Mouse (Mus musculus) C2C12 (cell line): ENCODE results near the gene Nxph4. TPM values are rescaled to one million over a fixed set of nuclear protein-coding genes. Genes with fewer than 3 reads are reported as not detected.

Source experiments
- H3K27me3 ChIP-seq: one replicate; pipeline ENCODE4 v1.6.1; 2011; ENCODE audit not compliant: control insufficient read depth, insufficient read depth, insufficient read length
- H3K36me3 ChIP-seq: one replicate; pipeline ENCODE4 v1.6.1; 2011; ENCODE audit not compliant: control insufficient read depth, insufficient read depth
- H3K4me3 ChIP-seq: one replicate; pipeline ENCODE4 v1.5.1; 2011; ENCODE audit warnings: mild to moderate bottlenecking, control low read depth; ENCODE audit not compliant: poor library complexity, insufficient read depth, severe bottlenecking
- H3K79me2 ChIP-seq: one replicate; pipeline ENCODE4 v1.6.1; 2011; ENCODE audit not compliant: control insufficient read depth, insufficient read depth
- H3K79me3 ChIP-seq: one replicate; pipeline ENCODE4 v1.6.1; 2011; ENCODE audit warnings: low read depth, control low read depth
- H3ac ChIP-seq: one replicate; pipeline ENCODE3; 2011; ENCODE audit warnings: low read depth; ENCODE audit not compliant: control insufficient read depth, insufficient read length
- CEBPB ChIP-seq: IDR thresholded peaks from one replicate; pipeline ENCODE4 v1.6.1; 2011; ENCODE audit warnings: low read depth, mild to moderate bottlenecking, control low read depth, moderate library complexity
- CTCF ChIP-seq: IDR thresholded peaks from one replicate; pipeline ENCODE4 v1.5.1; 2011; ENCODE audit not compliant: control insufficient read depth, insufficient read depth, insufficient read length
- FOSL1 ChIP-seq: IDR thresholded peaks from one replicate; pipeline ENCODE4 v1.8.0; 2011; ENCODE audit warnings: mild to moderate bottlenecking, low read length; ENCODE audit not compliant: poor library complexity, insufficient read depth, severe bottlenecking
- MAX ChIP-seq: IDR thresholded peaks from one replicate; pipeline ENCODE4 v1.6.1; 2011; ENCODE audit warnings: mild to moderate bottlenecking, control low read depth
- MYOD1 ChIP-seq: IDR thresholded peaks from one replicate; pipeline ENCODE4 v1.6.1; 2011; ENCODE audit warnings: low read depth; ENCODE audit not compliant: control insufficient read depth, insufficient read length
- MYOG ChIP-seq: IDR thresholded peaks from one replicate; pipeline ENCODE4 v1.6.1; 2011; ENCODE audit not compliant: control insufficient read depth, insufficient read length; ENCODE audit errors: extremely low read depth
- USF1 ChIP-seq: IDR thresholded peaks from one replicate; pipeline ENCODE4 v1.6.1; 2011; ENCODE audit warnings: low read depth, mild to moderate bottlenecking, control low read depth, moderate library complexity
- polyA plus RNA-seq: library from polyadenylated mRNA; unstranded; fragments of >200 nt; fragmentation: generic; extraction: Trizol; gene quantifications from one replicate; pipeline ENCODE4 v1.2.1, GENCODE M21; 2012; ENCODE audit warnings: missing spikeins

Nxph4 gene
- polyA plus RNA-seq, 1 experiment, result 1.2 TPM

DNA sequence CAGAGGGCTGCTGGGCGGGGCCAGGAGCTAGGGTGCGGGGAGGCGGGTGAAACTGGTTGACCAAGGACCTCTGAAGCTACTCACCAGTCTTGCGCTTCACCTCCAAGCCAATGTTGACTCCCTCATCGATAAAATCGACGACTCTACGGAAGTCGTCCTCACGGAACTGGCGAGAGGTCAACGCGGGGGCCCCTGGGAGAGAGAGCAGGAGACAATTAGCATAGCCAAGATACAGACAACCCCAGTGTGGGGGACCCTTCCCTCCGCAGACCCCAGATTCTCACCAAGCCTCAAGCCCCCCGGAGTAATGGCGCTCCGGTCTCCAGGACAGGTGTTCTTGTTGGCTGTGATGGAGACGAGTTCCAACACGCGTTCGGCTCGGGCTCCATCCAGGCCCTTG lies 16.4 kb downstream of the Nxph4 start:
- Histone ChIP-seq H3ac (no peak overlapping the region), H3K36me3 (peaks cover 39% of the 10 kb centered on the region), H3K79me3 (peaks cover 23% of the 10 kb centered on the region), H3K27me3 (no peaks in the 10 kb centered on the region), H3K4me3 (no peak overlapping the region), H3K79me2 (peaks cover 32% of the 10 kb centered on the region)
- TF ChIP-seq CEBPB (no peak), MYOD1 (no peak), MYOG (no peak), FOSL1 (no peak)

DNA sequence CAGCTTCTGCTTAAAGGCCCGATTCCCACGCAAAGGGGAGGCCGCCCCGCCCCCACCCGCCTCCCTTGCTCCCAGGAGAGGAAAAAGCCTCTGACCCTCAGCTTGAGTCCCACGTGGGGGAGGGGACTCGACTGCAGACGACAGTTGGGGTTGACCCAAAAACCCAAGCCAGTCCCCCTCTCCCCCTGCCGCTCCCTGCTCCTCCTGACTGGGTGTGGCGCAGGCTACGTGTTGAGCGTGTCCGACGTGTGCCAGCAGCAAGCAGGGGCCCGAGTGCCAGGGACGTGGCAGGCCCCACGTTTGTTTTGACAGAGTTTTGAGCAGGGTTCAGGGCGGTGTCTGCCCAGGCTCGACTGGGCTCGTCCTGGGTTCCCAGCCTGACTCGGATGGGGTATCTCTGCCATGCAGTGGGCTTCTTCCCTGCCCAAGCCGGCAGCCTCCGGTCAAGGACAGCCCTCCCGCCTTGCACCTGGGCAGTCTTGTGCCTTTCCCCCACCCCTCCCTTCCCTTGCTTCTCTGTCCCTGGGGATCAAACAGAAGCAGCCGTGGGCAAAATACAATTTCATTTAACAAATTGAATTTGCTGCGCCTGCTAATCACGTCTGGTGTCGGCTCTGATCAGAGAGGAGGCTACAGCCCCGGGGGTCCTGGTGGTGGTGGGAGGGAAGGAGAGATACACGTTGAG lies 17.6 kb downstream of the Nxph4 start:
- no peaks in the 10 kb centered on the region for H3K27me3 ChIP-seq

DNA sequence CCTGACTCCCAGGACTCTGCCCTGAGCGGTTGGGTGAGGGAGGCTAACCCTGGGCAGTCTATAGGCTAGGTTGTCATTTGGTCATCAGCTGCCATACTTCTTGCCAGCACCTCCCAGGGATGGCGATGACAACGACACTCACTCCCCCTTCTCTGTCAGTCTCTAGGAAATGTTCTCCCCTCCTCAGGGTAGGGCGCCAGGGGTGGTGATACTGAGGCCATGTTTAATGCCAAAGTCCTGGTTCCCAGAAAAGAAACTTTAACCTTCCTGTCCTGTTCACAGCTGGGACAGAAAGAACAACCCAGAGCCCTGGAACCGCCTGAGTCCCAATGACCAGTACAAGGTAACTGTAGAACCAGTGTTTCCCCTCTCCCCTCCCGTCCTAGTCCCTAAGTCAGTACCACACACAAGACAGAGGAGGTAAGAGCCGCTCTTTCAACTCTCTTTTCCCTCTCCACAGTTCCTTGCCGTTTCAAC lies 18.3 kb downstream of the Nxph4 start:
- TF ChIP-seq USF1 (no peak), MYOD1 (no peak), MYOG (no peak), CEBPB (no peak), CTCF (no peak), FOSL1 (no peak)
- Histone ChIP-seq H3K4me3 (no peak overlapping the region), H3K79me2 (peaks cover 19% of the 10 kb centered on the region), H3K36me3 (peaks cover 39% of the 10 kb centered on the region), H3K27me3 (no peaks in the 10 kb centered on the region), H3ac (no peak overlapping the region), H3K79me3 (peaks cover 11% of the 10 kb centered on the region)

More for the DNA sequence above, 17.6 kb downstream of the Nxph4 start:
- H3K79me3 ChIP-seq, result peaks cover 18% of the 10 kb centered on the region
- no peak overlapping the region for H3ac ChIP-seq
- no peak overlapping the region for H3K4me3 ChIP-seq
- H3K36me3 ChIP-seq, result peaks cover 39% of the 10 kb centered on the region
- H3K79me2 ChIP-seq, result peaks cover 26% of the 10 kb centered on the region
- no peak for TF ChIP-seq MYOD1
- no peak for TF ChIP-seq MAX
- no peak for TF ChIP-seq USF1
- TF ChIP-seq MYOG, result no peak
- TF ChIP-seq CTCF, result no peak
- TF ChIP-seq FOSL1, result no peak
- TF ChIP-seq CEBPB, result no peak

DNA sequence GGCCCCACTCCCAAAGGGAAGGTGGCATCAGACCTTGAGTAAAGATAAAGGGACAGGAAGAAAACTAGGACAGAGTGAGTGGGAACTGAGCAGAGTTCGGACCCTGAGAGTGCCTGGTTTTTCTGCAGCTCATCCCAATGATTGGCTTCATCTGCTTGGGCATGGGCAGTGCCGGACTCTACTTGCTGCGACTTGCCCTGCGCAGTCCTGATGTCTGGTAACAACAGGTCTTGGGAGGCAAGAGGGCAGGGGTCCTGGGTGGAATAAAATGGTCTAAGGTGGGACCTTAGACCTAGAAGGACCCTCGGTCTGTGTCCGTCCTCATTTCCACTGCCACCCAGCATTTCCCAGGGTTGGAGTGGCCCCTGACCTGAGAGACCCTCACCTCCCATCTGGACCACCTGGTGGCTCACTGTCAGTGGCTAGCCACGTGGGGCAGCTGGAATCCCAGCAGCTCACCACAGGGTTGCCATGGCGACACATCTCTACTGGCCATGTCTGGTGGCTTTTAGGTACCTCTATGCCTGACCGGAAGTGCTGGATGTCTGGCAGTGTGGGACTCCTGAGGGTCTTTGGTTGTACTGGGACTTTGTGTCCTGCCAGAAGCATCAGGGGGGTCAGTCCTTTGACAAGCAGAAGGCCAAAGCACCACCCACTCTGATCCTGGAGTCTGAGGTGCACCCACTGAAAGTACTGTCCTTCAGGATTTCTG lies 18.9 kb downstream of the Nxph4 start:
- Histone ChIP-seq H3K79me2 (peaks cover 14% of the 10 kb centered on the region), H3K79me3 (peaks cover 5% of the 10 kb centered on the region), H3K36me3 (peaks cover 35% of the 10 kb centered on the region), H3K27me3 (no peaks in the 10 kb centered on the region), H3K4me3 (no peak overlapping the region), H3ac (no peak overlapping the region)
- TF ChIP-seq FOSL1, result no peak
- no peak for TF ChIP-seq USF1
- TF ChIP-seq MYOD1, result no peak
- no peak for TF ChIP-seq CTCF
- TF ChIP-seq MAX, result no peak
- TF ChIP-seq CEBPB, result no peak
- TF ChIP-seq MYOG, result no peak

DNA sequence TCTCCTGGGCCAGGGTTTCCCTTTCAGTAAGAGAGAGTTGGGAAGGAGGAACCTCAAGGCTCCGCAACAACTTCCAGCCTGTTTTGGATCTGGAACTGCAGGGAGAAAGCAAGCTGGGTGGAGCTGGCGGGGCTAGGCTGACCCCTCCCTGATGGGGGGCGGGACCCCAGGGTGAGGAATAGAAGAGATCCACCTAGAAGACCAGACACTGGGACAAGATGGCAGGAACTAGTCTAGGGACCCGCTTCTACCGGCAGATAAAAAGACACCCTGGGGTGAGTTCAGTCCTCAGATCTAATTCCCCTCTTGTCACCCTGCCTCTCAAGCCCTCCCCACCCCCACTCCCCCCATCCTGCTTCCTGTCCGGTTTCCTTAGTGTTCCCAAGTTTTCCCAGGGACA lies 19.6 kb downstream of the Nxph4 start, which contains the start of gene Ndufa4l2:
Gene Ndufa4l2 (plus strand): TSS at position 204 of the 400 bp plus-strand sequence.
- Histone ChIP-seq H3K79me2 (peaks cover 7% of the 10 kb centered on the region), H3K4me3 (no peak within 1 kb of the TSS), H3ac (no peak within 1 kb of the TSS), H3K79me3 (no peaks in the 10 kb centered on the region), H3K27me3 (no peaks in the 10 kb centered on the region), H3K36me3 (peaks cover 28% of the 10 kb centered on the region)
- TF ChIP-seq CEBPB, result no peak
- TF ChIP-seq USF1, result no peak
- no peak for TF ChIP-seq MAX
- no peak for TF ChIP-seq MYOG
- no peak for TF ChIP-seq MYOD1
- no peak for TF ChIP-seq FOSL1
- TF ChIP-seq CTCF, result no peak

DNA sequence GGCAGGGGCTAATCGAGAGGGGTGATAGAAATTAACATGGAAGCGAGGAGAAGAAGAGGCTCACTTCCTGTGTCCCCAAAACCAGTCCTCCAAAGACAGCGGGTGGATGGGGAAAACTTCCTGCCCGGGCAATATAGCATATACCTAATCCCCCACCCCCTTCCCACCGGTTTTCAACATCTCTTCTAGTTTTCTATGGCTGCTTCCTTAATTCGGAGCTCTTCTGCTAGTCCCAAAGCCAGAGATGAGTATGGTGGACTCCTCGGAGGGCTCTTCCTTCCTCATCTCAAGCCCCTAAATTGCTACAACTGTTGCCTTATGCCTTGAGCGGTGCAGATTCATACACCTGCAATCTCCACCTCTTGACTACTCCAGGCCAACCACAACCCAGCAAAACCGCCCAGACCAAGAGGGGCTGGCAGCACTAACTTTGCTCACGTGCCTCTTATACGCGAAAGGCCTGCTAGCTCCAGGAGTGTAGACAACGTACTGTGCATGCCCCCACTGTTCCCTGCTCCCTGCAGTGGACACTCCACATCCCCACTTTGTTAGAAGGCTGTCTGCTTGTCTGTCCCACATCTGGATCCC lies 20.2 kb downstream of the Nxph4 start:
- peaks cover 1% of the 10 kb centered on the region for H3K79me2 ChIP-seq

More for the DNA sequence above, 20.2 kb downstream of the Nxph4 start:
- TF ChIP-seq USF1 (no peak), CTCF (no peak), MAX (no peak), FOSL1 (no peak), CEBPB (no peak), MYOD1 (no peak), MYOG (no peak)
- no peak overlapping the region for H3K4me3 ChIP-seq
- peaks cover 22% of the 10 kb centered on the region for H3K36me3 ChIP-seq
- H3K27me3 ChIP-seq, result no peaks in the 10 kb centered on the region
- no peaks in the 10 kb centered on the region for H3K79me3 ChIP-seq
- no peak overlapping the region for H3ac ChIP-seq
